Mouse (Mus musculus): Measurements from ENCODE around the gene Sfxn5.

- TF ChIP-seq POLR2A (IDR thresholded peaks at IDR 0.05; ENCODE audit: control insufficient read depth, extremely low read depth, insufficient read depth, low read length, poor library complexity) (no peak; the same call in 1 of the 2 replicates), CTCF (IDR thresholded peaks at IDR 0.05; ENCODE audit: borderline replicate concordance, control insufficient read depth, extremely low read depth, insufficient read depth, low read length, poor library complexity) (no peak)
These were observed at the start of gene Sfxn5 for GRCm38 (mm10) chr6:85333000-85333669.

Measured in thymus, adult 2 months (tissue).